Mouse (Mus musculus): ENCODE results near the gene Cd3g.

DNA sequence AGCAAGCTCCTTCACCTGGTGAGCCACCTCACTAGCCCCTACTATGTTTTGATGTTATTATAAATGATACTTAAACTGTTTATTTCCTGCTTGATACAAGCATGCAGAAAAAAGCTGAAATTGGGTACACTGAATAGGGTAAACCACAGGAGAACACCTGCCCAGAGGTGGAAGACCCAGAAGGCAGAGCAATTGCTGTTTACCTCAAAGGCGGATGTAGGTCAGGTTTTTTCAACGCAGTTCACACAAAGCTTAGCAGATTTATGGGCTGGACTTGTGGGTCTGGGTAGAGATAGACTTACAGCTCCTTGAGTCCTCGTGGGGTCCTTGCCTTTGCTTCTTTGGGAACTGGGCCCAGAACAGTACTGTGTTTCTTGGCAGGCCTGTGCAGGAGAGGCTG is 35.6 kb upstream of the Cd3g start:
- TF ChIP-seq CTCF (IDR thresholded peaks at IDR 0.05; ENCODE audit: low read depth) (no peak), EP300 (IDR thresholded peaks at IDR 0.05; ENCODE audit: low read depth) (no peak)

Measured in heart, postnatal 0 days (tissue).